Mouse (Mus musculus) liver, embryonic 14.5 days (tissue): Measurements from ENCODE around the gene Slc35b2.

Experiments used
- CTCF ChIP-seq: IDR thresholded peaks from 2 replicates; pipeline ENCODE4 v1.5.1; 2016; ENCODE audit warnings: antibody characterized with exemption, low read depth, control low read depth
- EP300 ChIP-seq: IDR thresholded peaks from 2 replicates; pipeline ENCODE4 v1.6.1; 2016; ENCODE audit warnings: antibody characterized with exemption, low read depth

DNA sequence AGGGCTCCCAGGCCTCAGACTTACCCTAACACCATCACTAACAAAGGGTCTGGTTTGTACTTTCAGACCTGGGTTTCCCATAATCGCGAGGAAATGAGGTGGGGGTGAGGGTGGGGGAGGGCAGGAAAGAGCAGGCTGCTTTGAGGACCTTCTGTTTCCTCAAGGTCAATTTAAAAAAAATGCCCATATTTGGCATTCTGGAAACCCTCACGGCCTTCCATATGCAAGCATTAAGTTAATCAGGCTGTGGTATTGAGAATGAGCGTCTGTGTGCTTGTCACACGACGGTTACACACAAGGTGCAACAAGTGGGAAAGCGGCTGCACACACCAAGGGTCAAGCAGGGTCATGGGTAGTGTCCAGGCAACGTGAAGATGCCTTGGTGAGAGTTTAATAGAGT is 48.3 kb downstream of the Slc35b2 start:
- TF ChIP-seq EP300 (no peak), CTCF (no peak)
